Mouse (Mus musculus) kidney, adult 11 months (tissue): Measurements from ENCODE around the gene Vmn1r228.

ENCODE experiments used
- DNase-seq: peaks from one replicate; pipeline ENCODE4 v3.0.0; 2022

Vmn1r228 gene

DNA sequence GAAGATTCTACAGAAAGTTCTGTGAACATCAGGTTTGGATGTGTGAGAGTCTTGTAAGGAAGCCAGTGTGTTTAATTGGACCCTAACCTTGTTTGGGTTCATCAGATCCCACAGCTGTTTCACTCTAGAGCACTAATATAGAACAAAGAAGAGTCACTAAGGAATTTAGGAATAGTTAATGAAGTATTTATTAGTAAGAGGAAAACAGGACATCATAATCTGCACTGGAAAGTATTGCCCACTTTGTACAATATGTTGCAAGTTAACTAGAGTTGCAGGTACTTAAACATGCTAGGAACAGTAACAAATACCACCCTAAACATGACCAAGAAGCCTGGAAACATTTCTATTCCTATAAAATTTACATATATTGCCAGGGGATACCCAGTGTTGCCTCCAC lies at the start of gene Vmn1r228:
Gene Vmn1r228, minus strand, starts transcription at position 101 of the 400 bp plus-strand sequence.
- DNase-seq = no peak

DNA sequence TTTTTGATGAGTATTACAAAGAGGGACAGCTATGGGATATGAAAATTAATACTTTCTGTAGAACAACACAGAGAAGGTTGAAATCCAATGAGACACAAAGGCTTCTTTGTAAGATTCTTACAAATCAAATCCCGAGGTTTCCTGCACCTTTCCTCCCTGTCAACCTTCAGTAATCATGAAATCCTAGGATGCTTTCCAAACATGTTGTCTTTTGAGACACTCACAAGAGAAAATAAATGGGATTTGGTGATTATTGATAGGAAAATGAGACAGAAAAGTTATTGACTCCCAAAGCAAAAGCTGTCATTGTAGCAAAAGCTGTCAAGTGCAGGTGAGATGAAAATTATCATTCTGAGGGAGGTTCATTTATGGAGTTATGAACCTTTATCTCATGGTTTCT lies 25.3 kb upstream of the Vmn1r228 start, which contains the start of gene Vmn1r229:
Gene Vmn1r229, plus strand, starts transcription at position 301 of the 400 bp plus-strand sequence.
- DNase-seq = no peak

DNA sequence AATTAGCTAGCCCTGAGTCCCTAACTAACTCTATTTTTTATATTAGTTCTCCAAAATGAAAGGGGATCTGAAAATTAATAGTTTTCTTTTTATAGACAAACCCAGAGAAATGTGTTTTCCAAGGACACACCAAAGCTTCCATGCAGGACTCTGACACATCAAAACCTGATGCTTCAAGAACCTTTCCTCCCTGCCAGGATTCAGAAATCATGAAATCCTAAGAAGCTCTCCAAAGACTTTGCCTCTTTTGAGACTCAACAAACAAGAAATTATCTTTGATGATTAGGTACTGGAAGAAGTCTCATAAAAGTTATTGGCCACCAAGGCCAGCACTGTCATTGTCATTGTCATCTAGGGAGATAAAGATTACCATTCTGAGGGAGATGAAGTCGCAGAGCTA lies 56.4 kb downstream of the Vmn1r228 start, which contains the start of gene Vmn1r227:
Gene Vmn1r227, plus strand, starts transcription at position 301 of the 400 bp plus-strand sequence.
- DNase-seq = no peak
